ENCODE assay signal across 8 mouse cellular contexts in genomic region chr1:131269797-131270578, GRCm38 (mm10). TPM values are rescaled to one million over a fixed set of nuclear protein-coding genes. Genes with fewer than 3 reads are reported as not detected.
DNase-seq lines count a peak whose midpoint lies in the region; ATAC-seq and TF ChIP-seq lines count a peak whose summit lies in the region.

No protein-coding gene starts in this region.

- H3K9ac ChIP-seq in embryonic facial prominence, embryonic 13.5 days: 0 out of 2 replicates have a peak overlapping the region, but pooled peaks have one; percentile 11
- no peak overlapping the region for H3K9ac ChIP-seq in heart, embryonic 16.5 days (ENCODE audit: low read length)
- no peak overlapping the region for H3K9ac ChIP-seq in liver, embryonic 12.5 days
- 0 out of 2 replicates have a peak overlapping the region, but pooled peaks have one; percentile 3 for H3K9ac ChIP-seq in neural tube, embryonic 12.5 days

- H3K27me3 ChIP-seq in embryonic facial prominence, embryonic 13.5 days: no peaks in the 10 kb centered on the region
- H3K27me3 ChIP-seq in heart, embryonic 16.5 days (ENCODE audit: control insufficient read depth, insufficient read depth, low read length): no peaks in the 10 kb centered on the region
- peaks cover 27% of the 10 kb centered on the region; the same call in 1 of the 2 replicates for H3K27me3 ChIP-seq in liver, embryonic 12.5 days (replicated peaks)
- no peaks in the 10 kb centered on the region for H3K27me3 ChIP-seq in neural tube, embryonic 12.5 days (replicated peaks)

- H3K4me2 ChIP-seq in embryonic facial prominence, embryonic 13.5 days: peak overlapping the region; percentile 37
- no peak overlapping the region for H3K4me2 ChIP-seq in heart, embryonic 16.5 days (ENCODE audit: low read depth, low read length)
- no peak overlapping the region for H3K4me2 ChIP-seq in liver, embryonic 12.5 days
- H3K4me2 ChIP-seq in neural tube, embryonic 12.5 days (replicated peaks): peak overlapping the region; percentile 36; the same call in 1 of the 2 replicates

- no peak overlapping the region for H3K4me3 ChIP-seq in bone marrow, adult 2 months (replicated peaks; ENCODE audit: control insufficient read depth, low read depth, low read length)
- H3K4me3 ChIP-seq in embryonic facial prominence, embryonic 13.5 days: no peak overlapping the region
- H3K4me3 ChIP-seq in heart, embryonic 16.5 days (ENCODE audit: low read length): no peak overlapping the region
- no peak overlapping the region for H3K4me3 ChIP-seq in liver, embryonic 12.5 days
- no peak overlapping the region for H3K4me3 ChIP-seq in neural tube, embryonic 12.5 days

- no peak for ATAC-seq in embryonic facial prominence, embryonic 13.5 days (ENCODE audit: insufficient number of reproducible peaks, insufficient read depth, low FRiP score, low TSS enrichment, low read depth)
- 0 out of 2 replicates have a peak, but pooled peaks have one; percentile 32 for ATAC-seq in heart, embryonic 16.5 days (replicated peaks; ENCODE audit: extremely low read depth, insufficient read depth, low FRiP score)
- ATAC-seq in liver, embryonic 12.5 days: 0 out of 2 replicates have a peak, but pooled peaks have one; percentile 21
- peak; percentile 75 for ATAC-seq in neural tube, embryonic 12.5 days (ENCODE audit: low FRiP score, low read depth)

- TF ChIP-seq CTCF in bone marrow, adult 2 months (IDR thresholded peaks at IDR 0.05; ENCODE audit: control insufficient read depth, insufficient read depth, low read length): peak; percentile 73

- H3K9me3 ChIP-seq in embryonic facial prominence, embryonic 13.5 days: no peaks in the 10 kb centered on the region
- H3K9me3 ChIP-seq in heart, embryonic 16.5 days (replicated peaks; ENCODE audit: control insufficient read depth, low read length): no peaks in the 10 kb centered on the region
- no peaks in the 10 kb centered on the region for H3K9me3 ChIP-seq in liver, embryonic 12.5 days (replicated peaks)
- no peaks in the 10 kb centered on the region for H3K9me3 ChIP-seq in neural tube, embryonic 12.5 days

- TF ChIP-seq POLR2A in bone marrow, adult 2 months (IDR thresholded peaks at IDR 0.05; ENCODE audit: borderline replicate concordance, control insufficient read depth, low read depth, low read length): no peak

- no peaks in the 10 kb centered on the region for H3K36me3 ChIP-seq in embryonic facial prominence, embryonic 13.5 days
- no peaks in the 10 kb centered on the region for H3K36me3 ChIP-seq in heart, embryonic 16.5 days (ENCODE audit: control insufficient read depth, insufficient read depth)
- peaks cover 11% of the 10 kb centered on the region for H3K36me3 ChIP-seq in liver, embryonic 12.5 days
- no peaks in the 10 kb centered on the region for H3K36me3 ChIP-seq in neural tube, embryonic 12.5 days

- DNase-seq in CD8-positive naive resting alpha-beta T cell, adult 2 months (ENCODE audit: low read depth in 2 of 2, low spot score in 2 of 2): peak; percentile 76 to 82
- DNase-seq in kidney, postnatal 14 days: peak; percentile 75
- peak; percentile 36 for DNase-seq in telencephalon, adult 2 months (ENCODE audit: low read depth, low spot score)

- no peak overlapping the region for H3K27ac ChIP-seq in bone marrow, adult 2 months (ENCODE audit: control insufficient read depth, insufficient read depth, low read depth, low read length, poor library complexity)
- H3K27ac ChIP-seq in embryonic facial prominence, embryonic 13.5 days: no peak overlapping the region
- H3K27ac ChIP-seq in heart, embryonic 16.5 days (ENCODE audit: low read length): no peak overlapping the region
- no peak overlapping the region for H3K27ac ChIP-seq in liver, embryonic 12.5 days
- no peak overlapping the region for H3K27ac ChIP-seq in neural tube, embryonic 12.5 days

- WGBS in bone marrow, adult 2 months: 63% methylated on average over 22 of the region's 22 CpGs
- 25% methylated on average over 22 of the region's 22 CpGs for WGBS in embryonic facial prominence, embryonic 13.5 days
- WGBS in heart, embryonic 16.5 days: 33% methylated on average over 22 of the region's 22 CpGs
- 29% methylated on average over 22 of the region's 22 CpGs for WGBS in liver, embryonic 12.5 days (ENCODE audit: insufficient replicate concordance)
- 32% methylated on average over 22 of the region's 22 CpGs for WGBS in neural tube, embryonic 12.5 days

- no peaks in the 10 kb centered on the region for H3K4me1 ChIP-seq in bone marrow, adult 2 months (ENCODE audit: control insufficient read depth, insufficient read depth, low read length)
- peaks cover 3% of the 10 kb centered on the region; the same call in 1 of the 2 replicates for H3K4me1 ChIP-seq in embryonic facial prominence, embryonic 13.5 days
- no peaks in the 10 kb centered on the region for H3K4me1 ChIP-seq in heart, embryonic 16.5 days (ENCODE audit: control insufficient read depth, insufficient read depth, low read length)
- peaks cover 2% of the 10 kb centered on the region for H3K4me1 ChIP-seq in liver, embryonic 12.5 days
- peaks cover 4% of the 10 kb centered on the region; the same call in 1 of the 2 replicates for H3K4me1 ChIP-seq in neural tube, embryonic 12.5 days

RNA-seq across cellular contexts. Expression of gene Ikbke, which starts 9.4 kb away (rescaled TPM):
- polyA plus RNA-seq in bone marrow, adult 2 months (2011; ENCODE audit: insufficient read depth, insufficient read length, low replicate concordance, missing spikeins): 12.8 and 40.9 TPM in 2 replicates
- 2.7 and 3.6 TPM in 2 replicates for polyA plus RNA-seq in embryonic facial prominence, embryonic 13.5 days (2015; fragmentation: Nextera tagmentation; extraction: Ambion mirVana)
- 4.0 and 5.0 TPM in 2 replicates for polyA plus RNA-seq in heart, embryonic 16.5 days (2015; fragmentation: Nextera tagmentation; extraction: Ambion mirVana)
- polyA plus RNA-seq in liver, embryonic 12.5 days (2016; fragmentation: Nextera tagmentation; extraction: Ambion mirVana): 4.5 and 4.8 TPM in 2 replicates
- polyA plus RNA-seq in neural tube, embryonic 12.5 days (2016; fragmentation: Nextera tagmentation; extraction: Ambion mirVana): 0.75 and 1.0 TPM in 2 replicates

RNA-seq across cellular contexts. Expression of gene Rassf5, which starts 24.9 kb away (rescaled TPM):
- 12.7 and 21.8 TPM in 2 replicates for polyA plus RNA-seq in bone marrow, adult 2 months (2011; ENCODE audit: insufficient read depth, insufficient read length, low replicate concordance, missing spikeins)
- polyA plus RNA-seq in embryonic facial prominence, embryonic 13.5 days (2015; fragmentation: Nextera tagmentation; extraction: Ambion mirVana): 1.7 and 1.8 TPM in 2 replicates
- 15.0 and 22.5 TPM in 2 replicates for polyA plus RNA-seq in heart, embryonic 16.5 days (2015; fragmentation: Nextera tagmentation; extraction: Ambion mirVana)
- polyA plus RNA-seq in liver, embryonic 12.5 days (2016; fragmentation: Nextera tagmentation; extraction: Ambion mirVana): 3.9 and 4.7 TPM in 2 replicates
- 1.8 and 2.7 TPM in 2 replicates for polyA plus RNA-seq in neural tube, embryonic 12.5 days (2016; fragmentation: Nextera tagmentation; extraction: Ambion mirVana)

Comparison
In these comparisons a context has a peak if more than half of its experiments do, and no peak if none do; other contexts are left out.
1. H3K4me2 ChIP-seq: peak in embryonic facial prominence, embryonic 13.5 days (single experiment) and neural tube, embryonic 12.5 days (single experiment); none in heart, embryonic 16.5 days (single experiment) and liver, embryonic 12.5 days (single experiment).
2. H3K9ac ChIP-seq: peak in embryonic facial prominence, embryonic 13.5 days (single experiment) and neural tube, embryonic 12.5 days (single experiment); none in heart, embryonic 16.5 days (single experiment) and liver, embryonic 12.5 days (single experiment).
3. Peak in every context shown above with its lines, with median percentiles within 50 percentile points of each other: DNase-seq.